Mouse (Mus musculus): ENCODE results near the gene Cdk5r1. TPM values are rescaled to one million over a fixed set of nuclear protein-coding genes. Genes with fewer than 3 reads are reported as not detected.
A peak's percentile ranks its signal among the peaks of the same experiment; 100 is the strongest.

Cdk5r1 gene
- polyA plus RNA-seq, 2 experiments from 2014 or later, result 0.89 to 0.98 TPM

DNA sequence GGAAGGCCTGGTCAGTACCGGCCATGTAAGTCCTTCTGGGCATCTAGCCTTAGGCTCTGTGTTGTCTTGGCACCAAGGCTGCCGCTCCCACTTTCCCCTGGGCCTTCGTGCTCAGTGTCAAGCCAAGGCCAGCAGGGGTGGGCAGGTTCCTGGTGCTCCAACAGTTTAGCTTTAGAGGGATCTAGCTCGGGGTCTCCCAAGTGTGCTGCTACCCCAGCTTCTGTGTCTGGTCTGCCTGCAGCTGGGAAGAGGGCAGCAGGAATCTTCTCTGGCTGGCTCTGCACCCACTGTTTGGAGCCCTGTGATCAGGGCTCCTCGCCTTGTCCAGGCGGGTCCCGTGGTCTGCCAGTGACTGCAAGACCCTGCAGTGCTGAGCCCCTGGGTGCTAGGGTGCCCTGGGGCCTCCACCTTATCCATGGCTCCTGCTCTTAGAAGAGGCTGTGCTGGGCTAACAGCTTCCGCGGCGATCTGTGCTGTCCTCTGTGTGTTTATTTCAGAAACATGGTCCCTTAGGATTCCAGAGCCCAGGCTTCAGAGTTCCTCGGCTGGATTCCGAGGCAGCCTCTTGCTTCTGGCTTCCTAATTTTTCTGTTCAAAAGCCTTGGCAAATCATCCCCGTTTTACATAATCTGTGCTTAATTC is 4.7 kb downstream of the Cdk5r1 start:
- ATAC-seq, result no peak

DNA sequence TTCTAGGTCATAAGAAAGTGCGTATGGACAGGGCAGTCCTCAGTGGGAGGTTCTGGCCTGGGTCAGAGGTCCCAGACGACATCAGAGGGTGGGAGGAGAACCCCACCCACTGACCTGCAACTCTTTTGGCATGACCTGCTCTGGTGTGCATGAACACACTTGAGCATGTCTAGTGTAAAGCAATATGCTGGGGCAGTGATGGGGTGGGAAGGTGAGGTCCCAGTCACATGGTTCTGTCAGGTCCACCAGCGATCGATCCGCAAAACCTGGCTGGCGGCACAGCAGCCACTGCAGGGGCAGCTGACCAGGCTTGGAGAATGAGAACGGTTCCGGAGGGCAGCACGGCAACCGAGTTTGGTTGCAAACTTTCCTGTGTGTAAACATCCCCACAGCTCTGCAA is 5.5 kb downstream of the Cdk5r1 start:
- ATAC-seq, result no peak

DNA sequence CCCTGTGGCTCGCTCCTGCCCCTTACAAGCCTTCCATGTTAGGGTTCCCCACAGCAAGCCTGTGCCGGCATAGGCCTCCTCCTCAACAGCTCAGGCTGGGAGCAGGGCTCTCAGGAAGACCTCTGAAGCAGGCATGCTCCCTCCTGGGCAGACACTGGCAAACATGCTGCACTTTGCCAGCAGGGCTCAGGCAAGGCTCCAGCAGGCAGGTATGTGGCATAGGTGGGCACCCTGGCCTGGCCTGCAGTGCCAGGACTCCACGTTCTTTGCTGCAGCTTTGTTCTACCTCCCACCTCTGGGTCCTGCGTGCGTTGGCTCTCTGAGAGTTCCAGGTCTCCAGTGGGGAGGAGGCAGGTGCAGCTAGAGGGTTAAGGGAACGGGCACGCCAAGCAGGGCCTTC is 6.1 kb downstream of the Cdk5r1 start:
- ATAC-seq, result no peak

DNA sequence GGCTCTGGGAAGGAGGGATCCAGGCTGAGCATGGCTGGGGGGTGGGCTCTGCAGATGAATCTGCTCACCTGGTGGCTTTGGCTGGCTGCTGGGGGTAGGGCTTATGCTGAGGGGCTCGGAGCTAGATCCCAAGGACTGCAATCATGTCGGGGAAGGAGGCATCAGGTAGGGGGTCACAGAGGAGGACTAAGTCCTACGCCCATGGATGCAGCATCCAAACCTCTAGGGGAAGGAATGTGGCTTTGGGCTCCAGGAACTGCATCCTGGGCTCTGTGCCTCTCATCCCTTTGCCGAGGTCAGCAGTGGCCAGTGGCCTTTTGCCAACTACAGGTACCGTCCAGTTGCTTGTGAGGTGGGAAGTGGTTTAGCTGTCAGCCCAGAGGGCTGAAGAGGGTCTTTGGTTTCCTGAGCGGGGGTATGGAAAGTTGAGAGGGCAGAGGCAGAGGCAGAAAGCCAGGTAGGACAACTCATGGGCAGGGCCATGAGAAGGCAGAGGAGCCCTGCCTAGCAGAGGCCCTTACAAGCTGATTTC is 6.8 kb downstream of the Cdk5r1 start:
- no peak for ATAC-seq

DNA sequence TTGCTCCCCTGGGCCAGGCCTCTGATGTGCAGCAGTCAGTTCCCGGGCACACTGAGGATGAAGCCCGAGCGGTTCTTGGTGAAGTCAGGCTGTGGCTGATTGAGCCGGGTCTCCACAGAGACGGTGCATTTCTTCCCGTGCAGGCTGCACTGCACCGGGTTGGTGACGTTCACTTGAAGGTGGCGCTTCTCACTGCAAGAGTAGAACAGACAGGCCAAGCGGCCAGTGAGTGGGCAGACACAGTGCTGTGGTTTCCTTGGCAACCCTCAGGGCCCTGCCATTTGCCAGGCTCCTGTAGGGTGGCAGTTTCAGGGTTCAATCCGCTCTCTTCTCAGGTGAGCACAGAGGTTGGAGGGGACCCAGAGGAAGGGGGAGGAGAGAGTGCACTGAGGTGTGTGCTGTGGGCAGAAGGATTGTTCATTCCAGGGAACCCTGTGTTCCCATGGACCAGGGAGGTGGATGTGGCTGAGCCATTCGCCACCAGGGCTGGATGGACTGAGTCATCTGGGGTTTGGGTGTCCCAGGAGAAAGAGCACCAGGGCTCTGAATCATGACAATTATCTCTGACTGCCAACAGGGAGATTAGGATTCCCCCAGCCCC is 7.5 kb downstream of the Cdk5r1 start:
- ATAC-seq, result no peak

DNA sequence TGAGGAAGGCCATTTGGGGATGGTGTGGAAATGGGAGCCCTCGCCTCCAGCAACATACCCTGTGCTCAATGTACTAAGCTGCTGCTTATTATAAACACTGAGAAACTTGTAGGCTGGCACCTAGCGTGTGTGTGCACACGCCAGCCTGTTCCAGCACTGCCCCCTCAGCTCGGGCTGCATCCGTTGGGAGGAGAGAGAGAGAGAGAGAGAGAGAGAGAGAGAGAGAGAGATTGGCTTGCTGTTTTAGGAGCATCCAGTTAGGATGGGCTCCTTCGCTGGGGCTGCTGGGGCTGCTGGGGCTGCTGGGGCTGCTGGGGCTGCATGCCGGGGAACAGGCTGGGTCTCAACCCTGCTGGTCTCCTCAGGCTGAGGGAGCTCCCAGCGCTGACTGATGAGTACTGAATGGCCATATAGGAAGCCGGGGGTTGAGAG is 8.3 kb downstream of the Cdk5r1 start:
- ATAC-seq, result no peak

DNA sequence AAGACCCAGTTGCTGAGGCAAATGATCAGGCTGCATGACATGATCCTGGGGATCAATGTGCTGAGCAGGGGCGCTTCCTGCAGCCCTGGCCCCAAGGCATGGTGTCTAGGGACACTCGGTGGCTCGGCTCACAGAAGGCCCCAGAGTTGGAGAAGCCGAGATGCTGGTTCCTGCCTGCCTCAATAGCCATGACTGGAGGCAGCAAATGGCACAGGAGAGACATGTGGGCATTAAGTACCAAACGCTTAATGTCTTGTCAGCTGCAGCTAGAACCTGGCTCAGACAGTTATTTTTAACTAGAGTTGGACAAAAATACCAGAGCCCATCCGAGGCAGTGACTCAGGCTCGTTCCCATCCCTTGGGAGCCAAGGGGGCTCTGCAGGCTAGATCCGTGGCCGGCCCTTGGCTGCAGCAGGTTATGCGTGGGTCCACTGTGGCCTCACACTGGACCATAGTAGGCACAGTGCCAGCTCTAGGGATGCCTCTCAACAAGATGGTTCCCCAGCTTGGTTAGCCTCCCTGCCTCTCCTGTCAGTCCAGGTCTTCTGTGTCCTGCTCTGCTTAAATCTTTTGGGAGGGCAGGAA is 8.9 kb downstream of the Cdk5r1 start:
- no peak for ATAC-seq

DNA sequence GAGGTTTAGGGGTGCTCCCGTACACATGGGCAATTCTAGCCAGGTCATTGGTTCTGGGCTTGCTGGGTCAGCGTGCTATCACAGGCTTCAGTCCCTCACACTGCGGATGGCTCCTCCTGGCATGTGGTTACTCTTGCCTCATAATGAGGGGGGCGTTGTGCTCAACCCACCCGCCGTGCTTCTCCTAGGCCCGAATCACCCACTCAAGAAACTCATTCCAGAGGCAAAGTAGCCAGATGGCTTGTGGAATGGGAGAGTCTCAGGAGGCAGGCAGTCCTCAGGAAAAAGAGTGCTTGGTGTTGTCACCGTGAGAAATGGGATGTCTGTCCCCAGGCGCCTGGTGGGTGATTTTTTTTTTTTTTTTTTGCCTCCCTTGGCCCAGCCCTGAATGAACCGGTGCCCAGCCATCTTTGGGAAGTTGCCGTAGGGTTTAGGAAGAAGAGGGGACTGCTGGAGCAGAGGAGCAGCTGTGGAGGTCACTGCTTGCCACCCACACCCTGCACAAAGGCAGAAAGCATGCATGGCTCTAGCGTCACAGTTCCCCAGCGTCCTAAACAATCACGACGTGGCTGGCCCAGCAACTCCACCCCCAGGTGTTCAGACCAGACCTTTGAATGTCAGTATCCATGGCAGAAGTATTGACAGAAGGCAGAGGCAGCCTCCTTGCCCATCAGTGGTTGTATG is 11.2 kb downstream of the Cdk5r1 start:
- ATAC-seq, result no peak

DNA sequence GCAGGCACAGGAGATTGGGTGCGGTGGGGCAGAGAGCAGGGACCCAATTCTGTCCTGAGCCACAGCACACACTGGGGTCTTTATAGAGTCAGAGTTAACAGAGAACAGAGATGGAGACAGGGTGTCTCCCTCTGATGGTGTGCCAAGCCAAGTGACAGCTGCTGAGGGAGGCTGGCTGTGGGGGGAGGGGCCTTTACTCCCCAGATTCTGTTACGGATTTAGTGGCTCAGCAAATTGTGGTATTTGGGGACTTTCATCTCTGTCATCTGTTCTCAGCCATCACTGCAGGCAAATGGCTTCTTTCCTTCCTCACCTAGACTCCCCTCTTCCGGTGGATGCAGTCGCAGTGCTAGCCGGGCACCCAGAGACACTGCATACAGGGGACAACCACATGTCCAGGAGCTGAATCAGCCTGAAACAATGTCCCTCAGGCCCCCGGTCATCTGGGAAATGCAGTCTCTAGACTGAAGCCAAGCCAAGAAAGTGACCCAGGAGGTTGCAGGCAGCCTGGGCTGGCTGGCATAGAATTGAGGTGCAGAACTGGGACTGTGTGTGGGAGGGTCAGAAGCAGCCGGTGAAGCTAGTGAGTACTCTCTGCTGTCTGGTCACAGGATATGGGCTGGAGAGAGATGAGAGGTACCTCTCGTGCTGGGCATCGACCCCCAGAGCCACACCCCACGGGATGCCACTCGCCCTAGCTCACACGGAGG is 12.5 kb downstream of the Cdk5r1 start:
- ATAC-seq, result peak; percentile 39

DNA sequence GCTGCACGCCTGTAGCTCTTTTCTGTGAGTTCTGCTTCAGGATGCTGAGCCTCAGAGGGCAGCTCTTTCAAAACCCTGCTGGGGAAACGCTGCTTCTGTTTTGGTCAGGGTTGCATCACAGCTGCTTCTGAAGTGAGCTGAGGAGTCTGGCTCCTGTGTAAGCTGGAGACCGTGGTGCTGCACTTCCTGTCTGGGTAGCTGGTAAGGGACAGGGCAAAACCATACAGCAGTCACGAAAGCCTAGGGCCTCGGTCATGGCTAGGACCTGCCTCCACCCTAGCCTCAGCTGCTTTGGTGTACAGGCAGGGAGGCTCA is 13.0 kb downstream of the Cdk5r1 start:
- peak; percentile 70 for ATAC-seq

DNA sequence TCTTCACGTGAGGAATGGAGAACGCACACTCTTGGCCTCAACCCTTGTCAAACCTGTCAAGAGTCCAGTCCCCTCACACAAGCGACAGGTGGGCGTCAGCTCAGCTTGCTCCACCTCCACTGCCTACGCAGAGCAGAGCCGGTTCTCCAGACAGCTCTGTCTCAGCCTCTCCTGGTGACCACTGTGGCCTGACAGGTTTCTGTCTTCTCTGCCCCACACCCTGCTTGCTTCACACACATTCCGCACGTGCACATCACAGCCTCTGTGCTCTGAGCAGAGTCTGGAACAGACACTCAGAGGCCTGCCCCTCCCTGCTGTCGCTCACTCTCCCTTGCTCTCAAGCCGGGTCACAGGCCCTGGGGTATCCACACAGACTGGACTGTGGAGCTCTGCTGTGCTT is 14.0 kb downstream of the Cdk5r1 start:
- no peak for ATAC-seq

DNA sequence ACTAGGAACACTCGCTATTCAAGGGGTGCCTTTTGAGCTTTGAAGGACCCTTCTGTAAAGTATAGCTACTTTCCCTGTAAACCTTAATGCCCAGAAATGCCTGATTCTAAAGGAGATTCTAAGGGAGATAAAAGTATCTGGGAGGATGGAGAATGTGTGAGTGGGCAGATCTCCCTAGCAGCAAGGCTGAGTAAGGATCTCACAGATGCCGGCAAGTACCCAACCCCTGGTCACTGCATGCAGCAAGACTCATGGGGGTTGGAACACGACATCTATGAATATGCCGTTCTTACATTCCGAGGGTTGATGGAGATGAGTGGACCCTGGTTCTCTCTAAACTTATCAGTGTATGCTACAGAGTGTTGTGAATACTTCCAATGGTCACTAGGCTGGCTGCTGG is 16.4 kb downstream of the Cdk5r1 start:
- no peak for ATAC-seq

DNA sequence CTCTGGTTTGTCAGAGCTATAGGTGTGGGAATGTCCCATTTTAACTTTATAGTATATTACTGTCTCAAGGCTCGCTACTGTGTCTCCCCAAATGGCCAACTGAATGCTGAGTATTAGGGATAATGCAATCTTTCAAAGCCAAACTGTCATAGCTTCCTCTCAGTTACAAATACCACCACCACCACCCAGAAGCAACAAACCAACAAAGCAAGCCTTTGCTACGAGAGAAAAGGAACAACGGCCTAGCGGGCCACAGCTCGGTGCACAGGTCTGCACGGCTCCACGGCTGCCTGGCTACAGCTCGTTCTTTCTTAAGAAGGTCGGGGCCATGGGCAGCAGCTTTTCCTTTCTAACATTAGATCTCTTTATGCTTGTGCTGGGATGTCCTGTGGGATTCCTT is 18.0 kb downstream of the Cdk5r1 start:
- no peak for ATAC-seq

DNA sequence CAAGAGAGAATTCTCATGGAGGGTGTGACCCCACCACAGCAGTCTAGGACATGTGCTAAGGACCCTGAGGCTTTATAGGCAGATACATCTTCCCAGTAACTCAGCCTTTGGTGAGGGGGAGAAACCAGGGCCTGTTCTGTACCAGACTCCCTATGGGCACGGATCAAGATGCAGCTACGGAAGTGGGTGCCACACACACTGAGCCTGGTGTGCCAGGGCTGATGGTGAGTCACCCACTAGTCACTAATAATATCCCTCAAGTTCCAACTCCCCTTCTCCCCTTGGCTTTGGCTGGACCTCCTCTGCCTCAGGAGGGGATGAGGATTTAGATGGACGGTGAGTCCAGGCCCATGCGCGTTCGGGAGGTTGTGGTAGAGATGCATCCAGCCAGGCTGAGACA is 19.1 kb downstream of the Cdk5r1 start:
- ATAC-seq, result no peak

DNA sequence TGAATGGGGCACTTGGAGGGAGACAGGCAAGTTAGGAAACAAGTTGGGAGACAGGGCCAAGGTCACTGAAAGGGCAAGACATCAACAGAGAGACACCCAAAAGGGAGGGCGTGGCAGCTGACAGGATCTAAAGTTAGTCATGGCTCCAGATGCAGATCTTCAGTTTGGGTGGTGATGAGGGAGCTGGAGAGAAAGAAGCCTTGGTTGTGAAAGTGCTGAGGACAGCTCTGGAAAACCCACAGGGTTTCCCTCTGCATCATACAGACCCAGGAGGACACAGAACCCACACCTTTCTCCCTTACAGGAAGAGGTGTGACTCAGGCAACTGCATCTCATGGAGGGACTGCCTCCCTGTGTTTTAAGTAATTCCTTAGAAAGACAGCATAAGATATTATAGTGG is 19.8 kb downstream of the Cdk5r1 start:
- no peak for ATAC-seq

DNA sequence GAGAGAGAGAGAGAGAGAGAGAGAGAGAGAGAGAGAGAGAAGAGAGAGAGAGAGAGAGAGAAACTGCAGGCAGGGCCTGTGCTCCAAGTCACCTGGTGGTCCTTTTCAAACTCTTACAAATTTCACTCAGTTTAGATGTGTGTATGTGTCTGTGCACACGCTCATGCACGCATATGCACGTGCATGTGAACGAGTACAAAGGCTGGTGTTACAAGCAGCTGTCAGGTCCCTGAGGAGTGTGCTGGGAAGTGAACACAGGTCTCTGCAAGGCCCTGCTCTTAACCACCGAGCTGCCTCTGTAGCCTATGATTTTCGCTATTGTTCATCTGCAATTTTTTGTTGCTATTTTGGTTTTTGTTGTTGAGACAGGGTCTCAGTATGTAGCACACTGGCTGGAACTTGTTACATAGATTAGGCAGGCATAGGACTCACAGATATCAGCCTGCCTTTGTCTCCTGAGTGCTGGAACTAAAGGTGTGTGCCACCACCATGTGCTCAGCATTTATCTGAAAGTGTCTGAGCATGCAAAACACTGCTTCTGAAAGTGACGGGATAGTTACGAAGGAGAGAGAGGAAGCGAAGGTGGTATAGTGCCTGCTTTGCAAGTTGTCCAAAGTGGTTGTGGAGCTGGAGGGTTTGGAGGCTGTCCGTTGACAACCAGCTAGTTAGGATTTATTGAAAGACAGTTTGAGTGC is 20.5 kb downstream of the Cdk5r1 start:
- no peak for ATAC-seq

DNA sequence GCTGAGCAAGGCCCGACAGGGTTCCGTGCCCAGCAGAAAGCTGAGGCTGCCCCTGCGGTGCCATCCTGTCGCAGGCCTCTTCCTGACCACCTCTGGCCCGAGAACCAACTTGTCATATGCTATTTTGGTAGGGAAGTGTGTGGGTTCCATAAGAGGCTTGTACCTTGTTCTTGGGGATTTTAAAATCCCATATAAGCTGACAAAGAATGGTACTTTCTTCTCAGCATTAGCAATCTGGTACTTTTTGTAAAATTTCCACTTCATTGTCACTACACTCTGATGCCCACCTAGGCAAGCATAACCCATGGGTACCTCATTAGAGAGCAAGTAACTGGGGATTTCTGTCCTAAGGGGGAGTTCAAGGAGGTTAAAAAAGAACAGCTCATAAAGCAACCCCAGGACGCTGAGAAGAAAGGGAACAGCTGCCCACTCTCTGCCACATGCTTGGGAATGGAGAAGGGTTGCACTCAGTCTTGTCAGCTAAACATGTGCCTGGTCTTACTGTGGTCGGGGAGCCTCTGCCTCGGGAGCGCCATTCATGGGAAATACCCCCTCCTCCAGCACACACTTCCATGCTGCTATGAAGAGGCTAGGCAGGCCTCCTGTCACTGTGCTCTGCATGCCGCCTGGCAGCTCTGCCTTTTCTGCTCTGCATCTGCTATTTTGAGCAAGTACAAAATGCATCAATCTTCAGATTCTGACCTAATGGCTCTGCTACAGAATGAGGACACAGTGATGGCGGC is 21.7 kb downstream of the Cdk5r1 start:
- ATAC-seq, result no peak

DNA sequence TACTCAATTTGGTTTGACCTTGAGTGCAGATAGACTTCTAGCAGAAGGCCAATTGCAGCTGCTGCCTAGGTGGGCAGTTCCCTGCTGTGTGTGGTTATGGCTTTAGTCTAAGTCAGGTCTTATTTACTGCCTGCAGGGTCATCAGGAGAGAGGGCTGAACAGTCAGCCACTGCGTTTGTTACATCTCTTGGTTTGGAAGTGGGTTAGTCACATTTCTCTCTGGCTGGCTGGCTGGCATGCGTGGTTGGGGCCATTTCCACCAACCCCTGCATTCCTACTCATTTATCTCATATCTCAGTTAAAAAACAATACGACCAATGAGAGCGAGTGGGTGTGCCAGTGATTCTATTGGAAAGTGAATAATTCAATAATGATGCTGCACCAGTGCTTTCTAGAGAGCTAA is 22.7 kb downstream of the Cdk5r1 start:
- no peak for ATAC-seq

DNA sequence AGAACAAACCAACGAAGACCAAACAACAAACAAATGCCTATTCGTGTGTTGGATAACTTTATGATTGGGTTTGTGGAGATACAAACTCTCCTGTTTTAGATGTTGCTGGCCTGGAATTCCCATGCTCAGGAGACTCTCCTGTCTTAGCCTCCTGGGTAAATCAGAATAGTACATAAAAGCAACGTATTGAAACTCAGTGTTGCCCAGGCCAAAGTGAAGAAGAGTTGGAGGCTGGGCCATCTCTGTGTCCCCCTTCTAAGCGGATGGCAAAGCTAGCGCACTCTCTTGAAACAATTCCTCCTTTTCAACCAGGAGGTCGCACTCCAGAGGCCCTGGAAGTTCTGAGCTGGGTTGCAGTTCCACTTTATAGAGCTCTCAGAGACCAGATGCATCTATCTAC is 26.5 kb downstream of the Cdk5r1 start:
- ATAC-seq, result no peak

DNA sequence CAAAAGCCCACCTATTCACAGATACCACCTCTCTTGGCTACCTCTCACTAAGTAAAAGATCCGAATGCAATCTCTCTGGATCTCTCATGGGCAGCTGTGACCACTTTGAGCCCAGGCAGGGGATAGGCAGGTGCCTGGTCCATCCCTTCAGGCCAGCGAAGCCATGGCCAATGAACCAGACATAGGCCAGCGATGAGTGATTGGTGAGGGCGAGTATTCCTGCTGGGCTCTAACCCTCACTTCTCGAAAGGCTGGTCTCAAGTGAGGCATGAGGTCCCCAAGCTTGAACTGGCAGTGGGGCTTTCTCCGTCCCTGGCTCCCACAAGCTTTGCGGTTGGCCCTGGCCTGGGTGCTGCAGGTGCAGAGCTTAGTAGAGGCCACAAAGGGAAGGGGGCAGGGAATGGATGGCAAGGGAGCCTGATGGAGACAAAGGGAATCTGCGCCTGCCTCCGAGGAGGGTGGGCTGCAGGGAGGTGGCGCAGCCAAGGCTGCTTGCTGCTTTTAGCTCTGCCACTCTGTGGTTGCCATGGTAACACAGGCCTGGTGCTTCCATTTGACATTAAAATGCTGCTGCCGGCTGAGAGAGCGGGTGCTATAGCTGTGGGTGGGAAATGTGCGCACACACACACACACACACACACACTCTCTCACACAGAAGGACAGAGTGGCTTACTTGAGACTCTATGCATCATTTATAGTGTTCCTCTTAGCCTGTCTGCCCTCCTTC is 27.1 kb downstream of the Cdk5r1 start:
- no peak for ATAC-seq
